Mouse (Mus musculus) inflammation-experienced regulatory T-cells, adult 6 months (primary cell): ENCODE results near the gene H2-Aa. TPM values are rescaled to one million over a fixed set of nuclear protein-coding genes. Genes with fewer than 3 reads are reported as not detected.

Experiments used
- ATAC-seq: one replicate; pipeline ENCODE4 v1.8.0; 2017
- polyA plus RNA-seq, 3 experiments: library from polyadenylated mRNA; unstranded; fragments of 100-300 nt; shearing (Covaris generic); gene quantifications; one replicate each; pipeline ENCODE4 v1.2.1; 2017

The H2-Aa gene
- polyA plus RNA-seq, 3 experiments from 2014 or later = 9.3 to 75.1 (median 44.7) TPM

DNA sequence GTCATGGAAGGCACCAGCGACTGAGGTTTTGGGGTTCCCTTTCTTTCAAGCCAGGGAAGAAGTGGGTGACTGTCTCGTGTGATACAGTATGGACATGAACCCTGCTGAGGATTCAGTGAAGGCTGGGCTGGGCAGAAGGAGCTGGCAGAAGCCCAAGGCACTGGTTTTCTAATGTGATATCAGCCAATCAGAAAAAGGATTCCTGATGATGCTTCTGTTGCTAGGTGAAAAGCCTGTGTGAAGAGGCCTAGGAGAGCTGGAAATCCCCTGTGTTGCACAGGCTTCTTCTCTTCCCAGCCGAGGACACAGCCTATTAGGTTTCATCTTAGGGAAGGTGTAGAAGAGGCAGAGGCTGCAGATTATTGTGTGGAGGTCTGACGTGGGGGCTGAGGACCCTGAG lies 26.1 kb downstream of the H2-Aa start:
- peak; percentile 79 for ATAC-seq

GRCm38 (mm10) chr17:34260551-34260950 lies 27.1 kb downstream of the H2-Aa start:
- ATAC-seq = no peak

DNA sequence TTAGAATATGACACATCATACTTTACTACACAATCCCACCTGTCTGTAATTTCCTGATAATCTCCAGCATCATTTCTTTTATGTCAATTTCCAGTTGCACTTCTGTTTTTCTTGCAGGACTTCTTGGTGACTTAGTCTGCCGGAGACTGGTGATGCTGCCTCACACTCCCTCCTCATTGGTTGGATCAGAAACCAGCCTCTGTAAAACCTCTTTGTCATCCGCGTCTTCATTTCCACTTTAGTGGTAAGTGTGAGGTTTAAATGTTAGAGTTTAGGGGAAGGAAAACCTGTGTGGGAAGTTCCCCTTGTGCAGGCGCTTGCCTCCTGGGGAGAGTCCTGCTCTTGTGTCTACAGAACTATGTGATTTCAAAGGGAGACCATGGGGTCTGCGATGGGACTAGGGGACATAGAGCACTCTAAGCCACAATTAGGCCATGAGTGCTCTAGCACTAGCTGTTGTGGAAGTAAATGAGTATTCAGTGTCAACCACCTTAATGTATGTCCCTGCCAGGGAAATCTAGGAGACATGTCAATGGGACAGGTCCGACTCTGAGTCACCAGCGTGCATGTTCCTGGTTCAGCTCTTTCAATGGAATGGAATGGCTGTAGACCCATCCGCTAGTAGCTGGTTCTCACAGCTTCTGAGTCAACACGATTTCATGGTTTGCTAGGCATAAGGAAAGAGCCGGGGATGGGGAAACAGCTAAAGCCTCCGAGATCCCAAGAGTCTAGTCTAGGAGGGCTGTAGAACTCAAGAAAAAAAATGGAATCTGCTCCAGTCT lies 29.8 kb downstream of the H2-Aa start, which contains the start of gene H2-Ab1:
Gene H2-Ab1 (plus strand): TSS at position 96 of the 782 bp plus-strand sequence.
- peak; percentile 80 for ATAC-seq

DNA sequence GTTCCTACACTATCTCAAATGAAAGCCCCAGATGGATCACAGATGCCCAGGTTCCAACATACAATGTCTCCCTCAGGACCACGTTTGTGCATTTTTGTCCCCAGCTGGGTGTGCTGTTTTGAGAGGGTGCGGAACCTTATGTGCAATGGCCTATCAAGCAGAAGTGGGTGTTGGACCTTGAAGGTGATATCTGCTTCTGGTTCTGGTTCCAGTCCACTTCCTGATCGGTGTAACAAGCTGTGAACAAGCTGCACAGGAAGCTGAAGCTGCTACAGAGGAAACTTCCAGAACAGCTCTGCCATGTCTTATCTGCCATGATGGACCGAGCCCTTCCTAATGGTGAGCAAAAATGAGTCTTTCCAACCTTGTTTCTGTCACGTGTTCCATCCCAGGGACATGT lies 31.1 kb downstream of the H2-Aa start:
- ATAC-seq = no peak

DNA sequence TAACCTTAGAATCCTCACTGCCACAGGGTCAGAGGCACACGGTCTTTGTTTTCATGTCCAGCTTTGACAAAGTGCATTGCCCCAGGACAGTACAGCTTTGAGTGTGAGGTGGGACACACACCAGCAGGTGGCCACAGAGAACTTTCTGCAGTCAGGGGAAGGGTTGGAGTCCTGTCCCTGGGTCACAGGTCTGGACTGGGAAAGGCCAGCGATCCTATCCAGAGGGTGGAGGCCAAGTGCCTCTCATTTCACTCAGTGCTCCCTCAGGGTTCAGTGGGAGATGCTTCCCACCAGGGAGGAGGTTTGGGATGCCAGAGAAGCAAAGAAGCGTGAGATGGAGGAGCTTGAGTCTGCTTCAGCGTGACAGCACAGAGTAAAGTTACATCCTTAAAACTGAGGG lies 36.0 kb downstream of the H2-Aa start:
- ATAC-seq = no peak

- ATAC-seq = peak; percentile 69
These were observed 37.7 kb downstream of the H2-Aa start for GRCm38 (mm10) chr17:34249878-34250277.

- ATAC-seq = no peak
These were observed 38.3 kb downstream of the H2-Aa start for GRCm38 (mm10) chr17:34249361-34249760.

DNA sequence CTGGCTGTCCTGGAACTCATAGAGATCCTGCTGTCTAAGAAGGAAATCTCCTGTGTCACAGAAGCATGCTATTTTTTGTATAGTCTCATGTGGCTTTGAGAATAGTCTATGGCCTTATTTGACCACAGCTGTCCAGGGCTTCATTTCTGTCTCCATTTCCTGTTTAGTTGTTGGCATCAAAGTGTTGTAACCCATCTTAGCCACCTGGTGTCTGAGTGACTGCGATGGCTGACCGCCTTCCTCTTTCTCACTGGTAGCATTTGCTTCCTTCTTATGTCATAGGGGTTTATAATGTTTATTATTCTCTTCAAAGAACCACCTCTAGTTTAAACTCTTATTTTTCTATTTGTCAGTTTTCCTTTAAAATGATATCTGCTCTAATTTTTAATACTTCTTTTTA lies 38.9 kb downstream of the H2-Aa start:
- no peak for ATAC-seq

- no peak for ATAC-seq
These were observed 40.6 kb downstream of the H2-Aa start for GRCm38 (mm10) chr17:34247047-34247446.

DNA sequence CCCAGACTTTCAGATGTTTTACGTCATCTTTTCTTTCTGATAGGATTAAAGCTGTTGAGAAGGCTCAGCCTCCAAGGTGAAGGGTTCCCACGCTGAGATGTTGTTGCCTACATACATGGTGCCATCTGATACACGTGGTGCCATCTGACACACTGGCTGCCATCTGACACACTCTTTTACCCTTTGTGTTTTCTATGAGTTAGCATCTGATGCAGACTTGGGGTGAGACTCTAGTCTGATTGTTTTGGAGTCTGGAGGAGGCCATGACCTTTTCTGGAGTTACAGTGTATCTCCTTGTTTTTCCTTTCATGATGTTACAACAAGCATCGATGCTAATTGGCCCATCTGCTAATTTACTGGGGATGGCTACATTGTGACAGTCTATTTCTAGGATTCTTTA lies 43.0 kb downstream of the H2-Aa start:
- ATAC-seq = no peak

- no peak for ATAC-seq
These were observed 46.7 kb downstream of the H2-Aa start for GRCm38 (mm10) chr17:34240916-34241315.

- ATAC-seq = no peak
These were observed 47.3 kb downstream of the H2-Aa start for GRCm38 (mm10) chr17:34240366-34240765.

- peak; percentile 62 for ATAC-seq
These were observed 48.0 kb downstream of the H2-Aa start for GRCm38 (mm10) chr17:34239601-34240041.

DNA sequence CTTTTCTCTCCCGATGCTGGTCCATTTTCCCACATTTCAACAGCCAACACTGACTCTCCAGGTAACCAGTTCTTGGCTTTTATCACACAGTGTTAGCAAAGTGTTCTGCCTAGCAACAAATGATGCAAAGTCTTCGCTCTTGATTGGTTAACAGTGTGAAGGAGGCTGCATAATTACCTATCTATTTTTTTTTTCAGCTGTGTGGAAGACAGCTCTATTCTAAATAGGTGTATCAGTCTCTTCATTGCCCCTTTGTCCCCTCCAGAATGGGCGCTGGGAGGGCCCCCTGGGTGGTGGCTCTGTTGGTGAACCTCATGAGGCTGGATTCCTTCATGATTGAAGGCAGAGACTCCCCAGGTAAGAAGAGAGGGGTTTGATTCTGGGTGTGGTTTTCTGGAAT lies 48.9 kb downstream of the H2-Aa start, which contains the start of gene H2-Ob:
Gene H2-Ob (plus strand): TSS at position 198 of the 400 bp plus-strand sequence.
- ATAC-seq = peak; percentile 81

GRCm38 (mm10) chr17:34237741-34238140 lies 49.9 kb downstream of the H2-Aa start:
- no peak for ATAC-seq

GRCm38 (mm10) chr17:34236691-34237090 lies 50.9 kb downstream of the H2-Aa start:
- no peak for ATAC-seq

GRCm38 (mm10) chr17:34234926-34235325 lies 52.7 kb downstream of the H2-Aa start:
- ATAC-seq = peak; percentile 72

Other genes with a start within 250 kb of the H2-Aa start
- gene Col11a2, start 248.4 kb downstream of the H2-Aa start, polyA plus RNA-seq = under 1 TPM in 1 of 3 experiments, not detected in 2; 0.21 TPM
- 10 to 100 TPM; 14.3 to 81.2 (median 53.9) TPM for gene H2-Oa, start 195.5 kb downstream of the H2-Aa start, polyA plus RNA-seq
- 100 to 1,000 TPM in 2 of 3 experiments, 10 to 100 TPM in 1; 75.8 to 241 (median 198) TPM for gene H2-DMa, start 168.3 kb downstream of the H2-Aa start, polyA plus RNA-seq
- gene Brd2, start 165.2 kb downstream of the H2-Aa start, polyA plus RNA-seq = 100 to 1,000 TPM; 115 to 154 (median 144) TPM
- 10 to 100 TPM in 2 of 3 experiments, 1 to 10 TPM in 1; 9.2 to 14.4 (median 11.3) TPM for gene H2-DMb2, start 144.5 kb downstream of the H2-Aa start, polyA plus RNA-seq
- 1 to 10 TPM; 2.3 to 5.0 (median 4.5) TPM for gene H2-DMb1, start 134.8 kb downstream of the H2-Aa start, polyA plus RNA-seq
- gene Tap1, start 100.3 kb downstream of the H2-Aa start, polyA plus RNA-seq = 100 to 1,000 TPM; 174 to 216 (median 189) TPM
- 100 to 1,000 TPM; 330 to 403 (median 338) TPM for gene Psmb9, start 100.1 kb downstream of the H2-Aa start, polyA plus RNA-seq
- 1,000 to 10,000 TPM in 2 of 3 experiments, 100 to 1,000 TPM in 1; 835 to 1,025 (median 1,010) TPM for gene Psmb8, start 90.1 kb downstream of the H2-Aa start, polyA plus RNA-seq
- 100 to 1,000 TPM in 2 of 3 experiments, 10 to 100 TPM in 1; 94.0 to 181 (median 103) TPM for gene Tap2, start 84.3 kb downstream of the H2-Aa start, polyA plus RNA-seq
- gene H2-Ob, start 48.9 kb downstream of the H2-Aa start, polyA plus RNA-seq = 10 to 100 TPM in 2 of 3 experiments, 1 to 10 TPM in 1; 8.4 to 87.4 (median 63.4) TPM
- 10 to 100 TPM in 2 of 3 experiments, 1 to 10 TPM in 1; 4.3 to 76.2 (median 34.9) TPM for gene H2-Ab1, start 30.1 kb downstream of the H2-Aa start, polyA plus RNA-seq
- 10 to 100 TPM; 15.0 to 67.6 (median 57.7) TPM for gene H2-Eb1, start 18.0 kb upstream of the H2-Aa start, polyA plus RNA-seq
- under 1 TPM in 2 of 3 experiments, not detected in 1; 0.28 to 0.44 TPM for gene H2-Eb2, start 37.8 kb upstream of the H2-Aa start, polyA plus RNA-seq
- not detected for gene Btnl2, start 67.0 kb upstream of the H2-Aa start, polyA plus RNA-seq
- gene Btnl1, start 89.3 kb upstream of the H2-Aa start, polyA plus RNA-seq = not detected
- gene BC051142, start 111.0 kb upstream of the H2-Aa start, polyA plus RNA-seq = 1 to 10 TPM in 1 of 3 experiments, under 1 TPM in 1, not detected in 1; 0.81 to 2.5 TPM
- not detected for gene Btnl4, start 189.5 kb upstream of the H2-Aa start, polyA plus RNA-seq
- not detected for gene Btnl6, start 229.5 kb upstream of the H2-Aa start, polyA plus RNA-seq